ENCODE assay signal across 8 mouse cellular contexts in genomic region chr7:29039985-29040661, GRCm38 (mm10). TPM values are rescaled to one million over a fixed set of nuclear protein-coding genes. Genes with fewer than 3 reads are reported as not detected.
A peak's percentile ranks its signal among the peaks of the same experiment; 100 is the strongest.
DNase-seq lines count a peak whose midpoint lies in the region; TF ChIP-seq lines count a peak whose summit lies in the region.

No protein-coding gene starts in this region.

- H3K27ac ChIP-seq in gastrocnemius, adult 2 months = peak overlapping the region; percentile 43
- H3K27ac ChIP-seq in bone marrow, adult 2 months (ENCODE audit: control insufficient read depth, insufficient read depth, low read depth, low read length, poor library complexity) = no peak overlapping the region

- H3K4me3 ChIP-seq in gastrocnemius, adult 2 months = peak overlapping the region; percentile 53
- peak overlapping the region; percentile 21 for H3K4me3 ChIP-seq in bone marrow, adult 2 months (replicated peaks; ENCODE audit: control insufficient read depth, low read depth, low read length)

- WGBS in bone marrow, adult 2 months = 1% methylated on average over 26 of the region's 26 CpGs

- DNase-seq in gastrocnemius, adult 2 months = no peak
- DNase-seq in gastrocnemius, adult 18-20 months (ENCODE audit: low spot score) = no peak
- DNase-seq in heart, adult 18-20 months = peak; percentile 28
- peak; percentile 58 for DNase-seq in kidney, postnatal 10 days
- DNase-seq in neural tube, embryonic 10.5 days (ENCODE audit: extremely low spot score, low spot score) = peak; percentile 72
- DNase-seq in layer of hippocampus, postnatal 25 days (ENCODE audit: extremely low spot score in 1 of 2, low spot score in 1 of 2) = no peak
- DNase-seq in left cerebral cortex, adult 18-20 months (ENCODE audit: low spot score in 2 of 2) = no peak

- TF ChIP-seq CTCF in gastrocnemius, adult 2 months (IDR thresholded peaks at IDR 0.05) = no peak
- TF ChIP-seq CTCF in bone marrow, adult 2 months (IDR thresholded peaks at IDR 0.05; ENCODE audit: control insufficient read depth, insufficient read depth, low read length) = no peak

- 0 out of 2 replicates have a peak, but pooled peaks have one; percentile 4 for TF ChIP-seq POLR2A in bone marrow, adult 2 months (IDR thresholded peaks at IDR 0.05; ENCODE audit: borderline replicate concordance, control insufficient read depth, low read depth, low read length)

- H3K4me1 ChIP-seq in bone marrow, adult 2 months (ENCODE audit: control insufficient read depth, insufficient read depth, low read length) = peaks cover 3% of the 10 kb centered on the region; the same call in 1 of the 2 replicates

- intact Hi-C loops in gastrocnemius, adult 2 months (cut with DNase I) = loop anchor here (10.0 kb wide), 1 partner anchor 255 kb away; the partner anchor contains the start of gene Rinl

RNA-seq across cellular contexts. Expression of gene Map4k1, which starts 58.3 kb away (rescaled TPM):
- total RNA-seq in gastrocnemius, adult 2 months (2021) = under 1 TPM; 0.25 to 0.33 TPM
- total RNA-seq in gastrocnemius, adult 18-20 months (2021) = under 1 TPM; 0.24 to 0.59 TPM
- polyA plus RNA-seq in bone marrow, adult 2 months (2011; ENCODE audit: insufficient read depth, insufficient read length, low replicate concordance, missing spikeins) = 43.0 and 111 TPM in 2 replicates
- 1 to 10 TPM in 1 of 2 experiments, under 1 TPM in 1; 0.45 to 4.2 TPM for total RNA-seq in heart, adult 18-20 months (2021)
- total RNA-seq in layer of hippocampus, postnatal 25 days (2021) = 1 to 10 TPM; 2.1 to 2.4 TPM
- 1 to 10 TPM; 1.0 to 1.7 TPM for total RNA-seq in left cerebral cortex, adult 18-20 months (2021)

RNA-seq across cellular contexts. Expression of gene Eif3k, which starts 58.5 kb away (rescaled TPM):
- 100 to 1,000 TPM; 122 to 141 TPM for total RNA-seq in gastrocnemius, adult 2 months (2021)
- 100 to 1,000 TPM; 128 TPM for total RNA-seq in gastrocnemius, adult 18-20 months (2021)
- 184 and 225 TPM in 2 replicates for polyA plus RNA-seq in bone marrow, adult 2 months (2011; ENCODE audit: insufficient read depth, insufficient read length, low replicate concordance, missing spikeins)
- 100 to 1,000 TPM; 166 to 176 TPM for total RNA-seq in heart, adult 18-20 months (2021)
- total RNA-seq in layer of hippocampus, postnatal 25 days (2021) = 100 to 1,000 TPM; 179 to 185 TPM
- 100 to 1,000 TPM; 196 to 199 TPM for total RNA-seq in left cerebral cortex, adult 18-20 months (2021)

Comparison
In these comparisons a context has a peak if more than half of its experiments do, and no peak if none do; other contexts are left out.
1. DNase-seq: peak in heart, adult 18-20 months (2 of 2), kidney, postnatal 10 days (single experiment) and neural tube, embryonic 10.5 days (single experiment); none in gastrocnemius, adult 2 months (single experiment), gastrocnemius, adult 18-20 months (single experiment), layer of hippocampus, postnatal 25 days (0 of 2) and left cerebral cortex, adult 18-20 months (0 of 2).